Mouse (Mus musculus): Measurements from ENCODE around the gene Agk. TPM values are rescaled to one million over a fixed set of nuclear protein-coding genes. Genes with fewer than 3 reads are reported as not detected.

Agk gene
- polyA plus RNA-seq, 1 experiment from 2014 or later: 32.0 TPM

DNA sequence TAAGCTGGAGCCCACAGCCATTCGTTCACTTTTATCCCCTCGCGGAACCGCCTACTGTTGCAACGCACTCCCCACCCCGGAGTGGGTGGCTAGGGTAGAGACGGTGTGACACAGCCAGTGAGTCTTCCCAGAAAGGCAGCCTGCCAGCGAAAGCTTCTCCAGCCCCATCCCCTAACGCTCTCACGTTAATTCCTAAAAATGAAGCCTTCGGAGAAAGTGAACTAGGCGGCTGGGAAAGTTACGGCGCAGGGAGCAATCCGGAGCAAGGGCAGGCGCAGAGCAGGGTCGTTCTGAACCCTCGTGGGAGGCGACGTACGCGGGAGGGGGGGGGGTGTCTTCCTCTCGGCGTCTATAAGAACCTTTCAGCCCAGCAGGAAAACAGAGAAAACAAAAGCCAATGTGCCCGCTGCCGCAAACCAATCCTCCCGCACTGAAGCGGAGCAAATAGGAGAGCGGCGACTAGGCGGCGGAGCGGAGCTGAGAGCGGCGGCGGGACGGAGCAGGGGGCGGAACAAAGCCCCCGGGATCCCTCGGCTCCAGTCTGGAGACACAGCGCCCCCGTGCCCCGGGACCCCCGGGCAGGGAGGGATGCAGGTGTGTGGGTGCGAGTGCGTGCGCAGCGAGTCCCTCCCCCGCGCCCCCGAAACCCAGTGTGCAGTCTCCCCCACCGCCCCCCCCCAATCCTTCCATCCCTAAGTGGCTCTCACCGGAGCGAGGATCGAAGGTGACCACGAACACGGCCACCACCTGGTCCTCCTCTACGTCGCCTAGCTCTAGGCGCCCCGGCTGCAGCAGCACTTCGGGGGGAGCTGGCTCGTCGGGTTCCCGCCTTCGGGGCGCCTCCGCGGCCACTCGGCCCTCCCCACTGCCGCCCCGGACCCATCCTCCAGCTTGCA is 110.4 kb downstream of the Agk start:
- Histone ChIP-seq H3K4me2 (ENCODE audit: low read length) (peak overlapping the region; percentile 93), H3K4me3 (replicated peaks; ENCODE audit: low read depth, low read length) (peak overlapping the region; percentile 90), H3K4me1 (replicated peaks; ENCODE audit: insufficient read depth, low read length) (0 out of 2 replicates have a peak, but pooled peaks cover 5% of the 10 kb centered on the region), H3K9ac (ENCODE audit: low read depth, low read length) (peak overlapping the region; percentile 81), H3K36me3 (ENCODE audit: insufficient read depth, low read length) (no peaks in the 10 kb centered on the region), H3K27me3 (ENCODE audit: insufficient read depth, low read length) (no peaks in the 10 kb centered on the region), H3K27ac (peak overlapping the region; percentile 72), H3K9me3 (replicated peaks; ENCODE audit: low read length) (no peaks in the 10 kb centered on the region)
- peak; percentile 22; the same call in 1 of the 2 replicates for TF ChIP-seq CTCF (IDR thresholded peaks at IDR 0.05; ENCODE audit: low read depth)
- WGBS: under 1% methylated on average over 67 of the region's 72 CpGs
- peak; percentile 71 for DNase-seq (ENCODE audit: low spot score)
- peak; percentile 65 for ATAC-seq (replicated peaks; ENCODE audit: low FRiP score, low read depth)

DNA sequence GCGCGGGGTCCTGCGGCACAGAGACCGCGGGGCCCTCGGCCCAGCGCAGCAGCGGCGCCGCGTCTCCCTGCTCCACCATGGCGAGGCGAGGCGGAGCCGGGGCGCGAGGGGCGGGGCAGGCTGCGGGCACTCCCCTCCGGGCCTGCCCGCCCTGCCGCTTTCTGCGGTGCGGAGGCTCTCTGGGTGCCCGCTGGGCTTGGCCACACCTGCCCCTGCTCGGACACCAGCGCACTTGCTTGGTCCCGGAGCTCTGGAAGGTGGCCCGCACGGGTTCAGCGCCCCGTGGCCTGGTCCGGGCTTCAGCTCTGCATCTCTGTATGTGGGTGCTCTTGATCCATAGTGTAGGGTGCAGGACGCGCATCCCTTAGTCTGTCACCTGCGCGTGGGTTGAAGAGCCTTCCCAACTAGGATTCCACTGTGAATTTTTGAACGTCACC is 111.1 kb downstream of the Agk start, which contains the start of gene E330009J07Rik:
Gene E330009J07Rik (minus strand): TSS at position 89 of the 437 bp plus-strand sequence.
- no peak for TF ChIP-seq CTCF (IDR thresholded peaks at IDR 0.05; ENCODE audit: low read depth)
- peak; percentile 94 for ATAC-seq (replicated peaks; ENCODE audit: low FRiP score, low read depth)
- Histone ChIP-seq H3K27me3 (ENCODE audit: insufficient read depth, low read length) (no peaks in the 10 kb centered on the region), H3K4me2 (ENCODE audit: low read length) (peak within 1 kb of the TSS; percentile 93), H3K4me1 (replicated peaks; ENCODE audit: insufficient read depth, low read length) (0 out of 2 replicates have a peak, but pooled peaks cover 5% of the 10 kb centered on the region), H3K9me3 (replicated peaks; ENCODE audit: low read length) (no peaks in the 10 kb centered on the region), H3K36me3 (ENCODE audit: insufficient read depth, low read length) (no peaks in the 10 kb centered on the region), H3K9ac (ENCODE audit: low read depth, low read length) (peak within 1 kb of the TSS; percentile 81), H3K4me3 (replicated peaks; ENCODE audit: low read depth, low read length) (peak within 1 kb of the TSS; percentile 90), H3K27ac (peak within 1 kb of the TSS; percentile 72)
- DNase-seq (ENCODE audit: low spot score): peak; percentile 76
- WGBS: under 1% methylated on average over 38 of the region's 38 CpGs

DNA sequence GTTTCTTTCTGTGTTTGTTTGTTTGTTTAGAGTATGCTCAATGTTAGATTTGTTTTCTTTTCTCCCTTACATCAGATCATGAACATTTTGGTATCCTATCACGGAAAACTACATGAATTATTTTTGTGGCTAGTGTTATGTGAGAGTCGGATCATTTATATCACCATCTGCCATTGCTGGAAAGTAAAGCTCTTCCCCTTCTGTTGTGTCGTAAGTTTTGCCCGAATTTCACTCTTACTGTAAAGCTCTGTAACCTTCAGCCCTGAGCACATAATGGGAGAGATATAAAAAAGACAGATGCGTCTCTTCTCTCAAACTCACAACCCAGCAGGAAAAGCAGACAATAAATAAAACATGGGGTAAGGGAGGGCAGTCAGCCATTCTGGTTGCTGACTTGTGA is 114.0 kb downstream of the Agk start, which contains the start of gene Wee2:
Gene Wee2 (plus strand): TSS at position 153 of the 400 bp plus-strand sequence.
- H3K27ac ChIP-seq: no peak within 1 kb of the TSS
- 0 out of 2 replicates have a peak, but pooled peaks cover 5% of the 10 kb centered on the region for H3K4me1 ChIP-seq (replicated peaks; ENCODE audit: insufficient read depth, low read length)
- DNase-seq (ENCODE audit: low spot score): no peak
- no peaks in the 10 kb centered on the region for H3K27me3 ChIP-seq (ENCODE audit: insufficient read depth, low read length)
- H3K9ac ChIP-seq (ENCODE audit: low read depth, low read length): no peak within 1 kb of the TSS
- no peaks in the 10 kb centered on the region for H3K9me3 ChIP-seq (replicated peaks; ENCODE audit: low read length)
- TF ChIP-seq CTCF (IDR thresholded peaks at IDR 0.05; ENCODE audit: low read depth): no peak
- H3K4me2 ChIP-seq (ENCODE audit: low read length): no peak within 1 kb of the TSS; the same call in 1 of the 2 replicates
- 57% methylated on average over 5 of the region's 5 CpGs for WGBS
- no peak within 1 kb of the TSS for H3K4me3 ChIP-seq (replicated peaks; ENCODE audit: low read depth, low read length)
- H3K36me3 ChIP-seq (ENCODE audit: insufficient read depth, low read length): no peaks in the 10 kb centered on the region
- ATAC-seq (replicated peaks; ENCODE audit: low FRiP score, low read depth): no peak

DNA sequence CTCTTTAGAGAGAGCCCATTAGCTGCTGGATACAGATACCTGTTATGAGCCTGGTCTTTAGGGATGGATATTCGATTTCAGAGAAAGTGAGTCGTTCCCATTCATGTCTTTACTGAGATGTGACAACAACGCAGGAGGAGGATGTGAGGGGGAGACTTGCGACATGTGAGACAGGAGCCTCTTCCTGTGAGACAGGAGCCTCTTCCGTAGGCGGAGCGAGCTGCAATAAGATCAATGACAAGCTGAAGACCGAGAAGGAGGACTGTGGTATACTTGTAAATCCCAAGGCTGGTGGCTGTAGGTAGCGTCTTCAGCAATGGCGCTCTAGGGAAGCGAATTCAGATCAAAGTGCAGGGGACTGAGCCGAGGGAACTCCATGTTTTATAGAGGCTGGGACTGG is 114.8 kb downstream of the Agk start:
- Histone ChIP-seq H3K4me3 (replicated peaks; ENCODE audit: low read depth, low read length) (no peak overlapping the region), H3K36me3 (ENCODE audit: insufficient read depth, low read length) (no peaks in the 10 kb centered on the region), H3K9me3 (replicated peaks; ENCODE audit: low read length) (no peaks in the 10 kb centered on the region), H3K27me3 (ENCODE audit: insufficient read depth, low read length) (no peaks in the 10 kb centered on the region), H3K4me2 (ENCODE audit: low read length) (no peak overlapping the region; the same call in 1 of the 2 replicates), H3K9ac (ENCODE audit: low read depth, low read length) (no peak overlapping the region), H3K4me1 (replicated peaks; ENCODE audit: insufficient read depth, low read length) (0 out of 2 replicates have a peak, but pooled peaks cover 2% of the 10 kb centered on the region), H3K27ac (no peak overlapping the region)
- ATAC-seq (replicated peaks; ENCODE audit: low FRiP score, low read depth) (no peak), DNase-seq (ENCODE audit: low spot score) (no peak)
- 18% methylated on average over 12 of the region's 12 CpGs for WGBS
- TF ChIP-seq CTCF (IDR thresholded peaks at IDR 0.05; ENCODE audit: low read depth): no peak

DNA sequence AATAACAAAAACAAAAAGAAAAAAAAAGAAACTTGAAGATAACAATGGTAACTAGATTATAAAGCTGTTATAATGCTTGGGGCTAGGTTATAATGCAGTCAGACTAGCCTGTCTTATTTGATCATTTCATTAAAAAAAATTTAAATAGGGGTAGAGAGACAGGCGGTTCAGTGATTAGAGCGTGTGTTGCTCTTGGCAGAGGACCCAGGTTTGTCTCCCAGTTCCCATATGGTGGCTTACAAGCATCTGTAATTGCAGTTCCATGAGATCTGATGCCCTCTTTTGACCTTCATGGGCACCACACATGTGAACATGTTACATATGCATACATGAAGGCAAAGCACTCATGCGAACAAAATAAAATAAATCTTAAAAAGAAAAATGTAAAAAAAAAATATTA is 116.3 kb downstream of the Agk start:
- no peak for DNase-seq (ENCODE audit: low spot score)
- WGBS: 75% methylated on average over 3 of the region's 3 CpGs
- no peak overlapping the region for H3K27ac ChIP-seq
- no peak overlapping the region for H3K9ac ChIP-seq (ENCODE audit: low read depth, low read length)
- no peaks in the 10 kb centered on the region for H3K27me3 ChIP-seq (ENCODE audit: insufficient read depth, low read length)
- no peak overlapping the region for H3K4me2 ChIP-seq (ENCODE audit: low read length)
- TF ChIP-seq CTCF (IDR thresholded peaks at IDR 0.05; ENCODE audit: low read depth): no peak
- no peaks in the 10 kb centered on the region for H3K36me3 ChIP-seq (ENCODE audit: insufficient read depth, low read length)
- no peak overlapping the region for H3K4me3 ChIP-seq (replicated peaks; ENCODE audit: low read depth, low read length)
- no peaks in the 10 kb centered on the region for H3K4me1 ChIP-seq (replicated peaks; ENCODE audit: insufficient read depth, low read length)
- no peak for ATAC-seq (replicated peaks; ENCODE audit: low FRiP score, low read depth)
- H3K9me3 ChIP-seq (replicated peaks; ENCODE audit: low read length): no peaks in the 10 kb centered on the region

DNA sequence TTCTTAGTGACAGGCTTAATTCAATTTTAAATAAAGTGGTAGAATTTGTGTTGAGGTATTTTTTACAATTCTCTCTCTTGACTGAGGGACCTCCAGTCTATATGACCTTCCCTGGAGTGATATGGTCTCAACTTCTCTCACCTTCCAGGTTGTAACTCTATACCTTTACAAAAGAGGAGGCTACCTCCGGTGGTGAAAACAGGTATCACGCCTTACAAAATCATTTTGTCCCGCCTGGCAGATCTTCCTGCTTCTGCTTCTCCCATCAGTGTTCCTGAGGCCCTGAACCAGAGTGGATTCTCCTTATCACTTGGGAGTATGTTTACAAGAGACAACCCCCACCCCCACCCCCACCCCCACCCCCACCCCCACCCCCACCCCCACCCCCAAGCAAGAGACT is 116.8 kb downstream of the Agk start:
- Histone ChIP-seq H3K36me3 (ENCODE audit: insufficient read depth, low read length) (no peaks in the 10 kb centered on the region), H3K4me1 (replicated peaks; ENCODE audit: insufficient read depth, low read length) (no peaks in the 10 kb centered on the region), H3K4me2 (ENCODE audit: low read length) (no peak overlapping the region), H3K27ac (no peak overlapping the region), H3K4me3 (replicated peaks; ENCODE audit: low read depth, low read length) (no peak overlapping the region), H3K27me3 (ENCODE audit: insufficient read depth, low read length) (no peaks in the 10 kb centered on the region), H3K9ac (ENCODE audit: low read depth, low read length) (no peak overlapping the region), H3K9me3 (replicated peaks; ENCODE audit: low read length) (no peaks in the 10 kb centered on the region)
- ATAC-seq (replicated peaks; ENCODE audit: low FRiP score, low read depth) (no peak), DNase-seq (ENCODE audit: low spot score) (no peak)
- TF ChIP-seq CTCF (IDR thresholded peaks at IDR 0.05; ENCODE audit: low read depth): no peak; the same call in 1 of the 2 replicates
- WGBS: 32% methylated on average over 3 of the region's 3 CpGs
